Mouse (Mus musculus) MEL-GATA-1-ER (cell line): Measurements from ENCODE around the gene Mfsd11.
"Not testable (repeated sequence)": the region's sequence is repeated elsewhere in the genome, so short reads cannot be mapped to it uniquely, and the experiment has no call there.

Experiments
- DNase-seq: peaks from one replicate; pipeline ENCODE4 v3.0.0-alpha.2; 2012; ENCODE audit warnings: low read depth; ENCODE audit errors: extremely low read depth

Gene Mfsd11

DNA sequence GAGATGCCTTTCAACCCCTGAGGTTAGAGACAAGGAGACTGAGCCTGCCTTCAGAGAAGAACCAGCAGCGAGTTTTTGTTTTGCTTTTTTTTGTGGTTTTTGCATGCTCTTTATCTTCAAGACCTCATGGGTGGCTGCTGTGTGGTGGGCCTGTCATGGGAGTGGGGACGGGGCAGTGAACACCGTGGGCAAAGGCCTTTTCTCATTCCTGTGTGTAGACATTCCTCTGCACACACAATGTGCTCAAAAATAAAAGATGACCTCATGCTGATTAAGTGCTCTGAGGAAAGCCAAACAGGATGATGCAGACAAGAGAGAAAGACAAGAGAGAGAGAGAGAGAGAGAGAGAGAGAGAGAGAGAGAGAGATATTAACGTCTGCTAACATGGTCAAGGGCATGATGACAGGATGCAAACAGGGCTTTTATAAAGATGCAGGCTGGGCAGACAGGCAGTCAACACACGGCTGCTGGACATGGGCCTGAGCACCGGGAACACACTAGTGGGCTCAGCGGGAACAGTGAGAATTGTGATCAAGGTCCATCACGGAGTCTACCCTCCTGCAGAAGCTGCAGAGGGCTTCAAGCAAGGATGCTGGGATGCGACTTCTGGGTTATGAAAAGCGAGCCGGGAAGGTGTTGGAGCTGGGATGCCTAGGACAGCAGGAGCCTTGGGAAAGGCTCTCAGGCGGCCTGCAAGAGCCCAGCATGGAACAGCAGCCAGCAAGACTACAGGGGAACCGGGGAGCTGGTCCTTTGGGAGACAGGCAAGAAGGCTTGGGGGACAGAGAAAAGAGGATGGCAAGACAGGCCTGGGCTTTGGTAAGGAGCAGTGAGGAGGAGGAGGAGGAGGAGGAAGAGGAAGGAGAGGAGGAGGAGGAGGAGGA, 30.9 kb upstream of the Mfsd11 start:
- DNase-seq = no peak

DNA sequence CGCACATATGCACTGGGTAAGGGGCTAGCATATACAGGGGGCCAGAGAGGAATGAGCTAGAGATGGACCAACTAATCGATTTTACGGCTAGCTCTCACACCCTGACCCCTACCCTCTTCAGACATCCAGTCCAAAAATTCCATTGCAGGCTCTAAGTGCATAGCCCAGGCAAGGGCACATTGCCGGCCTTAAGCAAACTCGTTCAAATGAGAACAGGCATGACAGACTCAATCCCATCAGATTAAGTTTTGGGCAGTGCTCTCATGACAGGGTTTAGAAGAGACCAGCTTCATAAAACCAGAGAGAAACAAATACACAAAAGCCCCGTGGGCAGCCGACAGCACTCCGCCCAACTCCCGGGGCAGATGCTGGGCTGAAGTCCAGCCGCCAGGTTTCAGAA, 30.0 kb upstream of the Mfsd11 start:
- no peak for DNase-seq

DNA sequence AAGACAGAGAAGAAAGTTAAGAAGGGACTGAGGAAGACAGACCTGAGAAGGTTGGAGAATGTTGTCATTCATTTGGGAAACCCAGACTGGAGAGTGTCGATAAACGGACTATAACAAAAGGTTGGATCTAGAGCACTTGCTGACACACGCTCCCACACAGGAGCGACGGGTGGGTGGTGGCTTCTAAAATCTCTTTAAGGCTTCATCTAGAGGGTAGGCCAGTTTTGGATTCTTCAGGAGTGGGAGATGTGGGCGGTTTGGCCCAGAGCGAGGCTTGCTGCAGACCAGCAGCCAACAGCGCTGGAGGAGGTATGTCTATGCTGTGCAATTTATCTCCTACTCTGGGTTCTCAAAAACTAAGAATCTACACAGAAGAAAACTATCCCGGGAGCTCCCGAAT, 29.6 kb upstream of the Mfsd11 start:
- DNase-seq = no peak

DNA sequence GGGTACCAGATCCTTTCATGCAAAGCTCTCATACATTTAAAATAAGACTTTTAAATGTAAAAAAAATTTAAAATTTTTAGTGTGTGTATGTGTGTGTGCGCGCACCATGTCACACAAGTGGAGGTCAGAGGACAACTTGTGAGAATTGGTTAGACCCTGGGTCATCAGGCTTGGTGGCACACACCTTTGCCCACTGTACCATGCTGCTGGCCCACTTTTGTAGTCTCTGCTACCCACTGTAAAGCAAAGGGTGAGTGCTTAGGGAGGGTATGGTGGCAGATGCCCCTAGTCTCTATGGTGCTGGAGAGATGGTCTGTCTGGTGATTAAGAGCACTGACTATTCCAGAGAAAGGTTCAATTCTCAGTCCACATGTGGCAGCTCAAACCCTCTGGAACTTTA, 29.0 kb upstream of the Mfsd11 start:
- no peak for DNase-seq

DNA sequence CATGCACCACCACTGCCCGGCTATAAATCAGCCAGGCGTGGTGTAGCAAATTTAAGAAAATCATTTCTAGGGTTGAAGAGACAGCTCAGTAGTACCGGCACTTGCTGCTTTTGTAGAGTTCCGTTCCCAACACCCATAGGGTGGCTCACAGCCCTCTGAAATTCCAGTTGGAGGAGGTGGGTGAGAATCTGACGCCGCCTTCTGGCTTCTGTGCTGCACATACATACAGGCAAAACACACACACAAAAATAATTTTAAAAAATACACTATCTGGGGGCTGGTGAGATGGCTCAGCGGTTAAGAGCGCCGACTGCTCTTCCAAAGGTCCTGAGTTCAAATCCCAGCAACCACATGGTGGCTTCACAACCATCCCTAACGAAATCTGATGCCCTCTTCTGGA, 28.4 kb upstream of the Mfsd11 start:
- DNase-seq = not testable (repeated sequence)

DNA sequence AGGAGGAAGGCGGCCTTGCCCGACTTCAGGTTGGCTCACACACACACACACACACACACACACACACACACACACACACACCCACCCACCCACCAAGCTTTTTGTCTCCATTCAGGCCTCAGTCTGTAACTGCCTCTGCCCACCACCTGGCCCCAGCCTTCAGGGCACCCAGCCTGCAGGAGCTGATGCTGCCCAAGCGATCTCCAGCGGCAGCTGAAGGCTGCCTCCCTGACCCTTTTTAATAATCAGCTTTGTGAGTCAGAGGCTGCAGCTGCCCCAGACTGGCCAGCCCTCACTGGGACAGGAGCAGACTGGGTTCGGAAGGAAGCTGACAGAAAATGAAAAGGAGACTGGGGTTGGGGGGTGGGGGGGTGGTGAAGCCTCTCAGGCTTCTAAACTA, 27.0 kb upstream of the Mfsd11 start:
- DNase-seq = no peak

DNA sequence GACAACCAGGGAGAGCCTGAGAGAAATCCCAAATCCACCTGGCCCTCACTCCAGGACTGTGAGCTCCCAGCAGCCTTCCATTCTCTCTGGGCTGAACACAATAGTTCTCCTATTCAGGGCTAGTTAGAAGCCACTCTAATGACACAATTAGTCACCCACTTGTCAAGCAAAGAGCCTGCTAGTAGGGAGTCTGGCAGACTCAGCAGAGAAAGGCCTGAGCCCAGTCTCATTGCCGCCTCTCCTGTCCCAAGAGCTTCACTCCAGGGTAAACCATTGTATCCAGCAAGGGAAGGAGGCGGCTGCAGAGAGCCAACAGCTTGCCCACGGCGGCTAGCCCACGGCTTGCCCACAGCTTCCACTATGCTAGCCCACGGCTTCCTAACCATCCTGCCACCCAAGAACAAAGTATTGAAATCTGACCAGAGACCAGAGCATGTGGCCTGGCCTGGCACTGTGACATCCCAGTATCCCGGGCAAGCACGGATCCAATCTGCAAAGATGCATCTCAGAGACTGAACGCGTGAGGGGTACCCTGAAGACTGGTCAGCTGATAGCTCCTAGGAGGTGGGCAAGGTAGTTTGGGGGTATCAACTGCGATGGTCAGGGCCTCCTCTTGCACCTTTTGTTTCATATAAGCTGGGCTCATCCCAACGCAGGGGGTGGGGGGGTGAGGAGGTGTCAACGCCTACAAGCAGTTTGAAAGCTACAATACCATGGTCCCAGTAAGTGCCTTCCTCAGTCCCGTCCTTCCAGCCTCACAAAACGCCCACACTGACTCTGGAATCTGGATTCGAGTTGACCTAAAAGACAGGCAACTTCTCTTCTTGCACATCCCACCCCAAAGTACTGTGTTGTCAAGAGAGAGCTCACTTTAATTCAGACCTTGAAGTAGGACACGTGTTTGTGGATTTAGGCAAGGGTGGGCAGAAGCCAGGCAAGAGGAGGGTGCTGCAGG, 25.4 kb upstream of the Mfsd11 start:
- DNase-seq = no peak

DNA sequence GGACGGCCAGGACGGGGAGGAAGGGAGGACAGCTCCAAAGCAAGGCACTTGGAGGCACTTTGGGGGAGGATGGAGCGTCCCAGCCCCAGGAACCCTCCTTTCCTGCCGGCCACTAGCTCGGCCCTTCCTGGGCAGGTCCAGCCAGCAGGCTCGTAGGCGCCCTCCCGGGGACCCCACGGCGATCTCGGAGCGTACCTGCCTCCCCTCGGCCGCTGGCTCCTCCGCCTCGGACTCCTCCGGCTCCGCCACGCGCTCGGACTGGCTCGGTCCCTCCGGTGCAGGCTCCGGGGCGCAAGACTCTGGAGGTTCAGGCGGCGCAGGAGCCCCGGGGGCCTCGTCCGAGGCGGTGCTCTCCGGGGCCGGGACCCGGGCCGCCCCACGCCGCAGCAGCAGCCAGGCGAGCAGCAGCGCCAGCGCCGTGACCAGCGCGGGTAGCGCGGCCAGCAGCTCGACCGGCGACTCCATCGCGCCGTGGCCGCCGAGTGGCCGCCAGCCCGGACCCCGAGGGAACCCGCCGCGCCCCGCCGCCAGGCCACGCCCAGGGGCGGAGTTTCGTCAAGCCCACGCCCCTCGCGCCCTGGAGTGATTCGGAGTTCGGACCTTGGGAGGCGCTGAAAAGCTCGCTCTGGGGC, 24.6 kb upstream of the Mfsd11 start, which contains the start of gene Mxra7:
Gene Mxra7, minus strand, starts transcription at position 513 of the 632 bp plus-strand sequence.
- DNase-seq = no peak

DNA sequence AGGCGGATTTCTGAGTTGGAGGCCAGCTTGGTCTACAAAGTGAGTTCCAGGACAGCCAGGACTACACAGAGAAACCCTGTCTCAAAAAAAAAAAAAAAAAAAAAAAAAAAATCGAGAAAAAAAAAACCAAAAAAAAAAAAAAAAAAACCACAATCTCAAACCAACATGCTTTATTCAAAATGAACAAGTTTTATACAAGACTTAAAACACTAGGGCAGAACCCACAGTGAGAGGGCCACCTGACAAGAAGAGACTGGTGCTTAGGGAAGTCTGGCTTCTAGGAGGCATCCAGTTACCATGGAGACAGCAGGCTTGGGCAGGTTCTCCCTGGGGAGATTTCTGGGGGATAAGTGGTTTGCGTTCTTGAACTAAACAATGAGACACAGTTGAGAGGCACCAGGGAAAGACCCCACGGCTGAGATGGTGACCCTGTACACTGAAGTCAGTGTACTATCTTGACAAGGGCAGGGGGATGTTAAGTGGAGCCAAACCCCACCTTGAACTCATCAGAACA, 20.0 kb upstream of the Mfsd11 start:
- no peak for DNase-seq

DNA sequence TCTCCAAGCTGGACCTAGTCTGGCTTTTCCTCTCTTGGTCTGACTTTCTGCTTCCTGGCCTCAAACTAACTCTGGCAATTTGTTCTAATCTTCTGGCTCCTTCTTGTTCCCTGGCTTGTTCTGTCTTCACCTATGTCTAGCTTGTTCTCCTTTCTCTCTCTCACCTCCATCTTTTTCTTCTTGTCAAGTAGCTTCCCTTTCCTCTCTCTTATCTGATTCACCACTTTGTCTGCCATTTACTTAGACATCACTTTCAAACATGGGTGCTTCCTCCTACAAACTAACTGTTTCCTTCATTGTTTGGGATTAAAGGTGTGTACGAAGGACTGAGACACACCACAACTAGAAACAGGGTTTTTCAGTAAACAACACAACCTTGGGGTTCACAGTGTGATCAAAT, 17.3 kb upstream of the Mfsd11 start:
- no peak for DNase-seq

DNA sequence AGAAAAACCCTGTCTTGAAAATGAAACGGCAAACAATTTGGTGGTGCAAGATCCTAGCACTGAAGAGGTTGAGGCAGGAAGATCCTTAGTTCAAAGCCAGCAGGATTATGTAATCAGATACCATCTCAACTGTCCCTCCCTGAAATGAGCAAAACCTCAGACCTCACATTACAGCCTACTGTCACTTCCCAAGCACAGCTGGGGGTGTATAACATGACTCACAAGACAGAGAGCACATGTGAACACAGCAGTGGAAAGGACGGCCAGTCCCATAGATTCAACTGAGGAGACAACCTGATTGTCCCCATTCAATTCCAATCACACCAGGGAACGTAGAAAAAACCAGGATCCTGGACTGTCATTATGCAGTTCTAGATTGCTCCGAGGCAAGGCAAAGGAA, 16.0 kb upstream of the Mfsd11 start:
- no peak for DNase-seq

DNA sequence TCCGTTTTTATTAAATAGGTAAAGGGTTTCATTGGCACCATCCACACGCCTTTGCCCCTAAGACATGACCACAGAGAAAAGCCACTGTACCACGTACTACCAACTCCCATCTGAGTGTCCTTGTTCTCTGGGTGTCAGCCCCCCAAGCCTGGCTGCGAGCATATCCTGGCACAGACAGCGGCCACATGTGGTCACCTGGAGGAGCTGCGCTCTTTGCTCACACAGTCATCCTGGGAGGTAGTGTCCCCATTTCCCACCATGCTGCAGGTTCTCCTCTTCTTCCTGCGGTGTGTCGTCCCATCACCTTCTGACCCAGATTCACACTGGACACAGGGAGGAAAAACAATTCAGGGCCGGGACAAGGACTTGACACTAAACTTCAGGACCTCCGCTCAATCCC, 14.8 kb upstream of the Mfsd11 start:
- no peak for DNase-seq

DNA sequence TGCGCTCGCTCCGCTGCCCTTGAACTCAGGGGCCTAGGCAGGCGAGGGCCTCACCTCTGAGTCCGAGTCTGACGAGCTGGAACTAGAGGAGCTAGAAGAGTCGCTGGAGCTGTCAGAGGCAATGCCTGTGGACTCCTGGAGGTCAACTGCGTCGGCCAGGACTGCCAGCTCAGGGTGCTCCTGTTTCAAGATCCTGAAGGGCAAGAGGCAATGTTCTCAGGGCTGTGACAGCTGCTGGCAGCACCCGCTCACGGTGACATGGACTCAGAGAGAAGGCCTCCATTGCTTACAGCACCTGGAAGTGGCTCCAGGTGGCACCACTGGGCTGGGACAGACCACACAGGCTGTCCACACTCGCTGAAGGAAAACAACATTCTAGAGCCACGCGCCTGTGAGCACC, 13.3 kb upstream of the Mfsd11 start:
- DNase-seq = no peak

DNA sequence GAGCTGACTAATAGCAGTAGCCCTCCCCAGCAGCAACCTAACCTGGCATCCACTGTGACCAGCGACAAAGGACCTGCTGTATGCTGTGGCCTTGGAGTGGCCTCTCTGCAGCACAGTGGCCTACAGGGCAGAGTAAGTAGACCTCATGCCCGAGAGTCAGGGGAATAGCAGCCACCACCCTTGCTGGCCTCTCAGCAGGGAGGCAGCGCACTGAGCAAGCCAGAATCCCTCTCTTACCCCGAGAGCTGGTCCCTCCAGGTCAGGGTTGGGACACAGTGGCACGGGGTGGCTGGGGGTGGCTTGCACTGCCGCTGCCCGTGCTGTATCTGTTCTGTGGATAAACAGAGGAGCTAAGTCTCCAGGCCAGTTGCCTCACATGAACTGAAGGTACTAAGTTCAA, 12.6 kb upstream of the Mfsd11 start:
- DNase-seq = no peak

DNA sequence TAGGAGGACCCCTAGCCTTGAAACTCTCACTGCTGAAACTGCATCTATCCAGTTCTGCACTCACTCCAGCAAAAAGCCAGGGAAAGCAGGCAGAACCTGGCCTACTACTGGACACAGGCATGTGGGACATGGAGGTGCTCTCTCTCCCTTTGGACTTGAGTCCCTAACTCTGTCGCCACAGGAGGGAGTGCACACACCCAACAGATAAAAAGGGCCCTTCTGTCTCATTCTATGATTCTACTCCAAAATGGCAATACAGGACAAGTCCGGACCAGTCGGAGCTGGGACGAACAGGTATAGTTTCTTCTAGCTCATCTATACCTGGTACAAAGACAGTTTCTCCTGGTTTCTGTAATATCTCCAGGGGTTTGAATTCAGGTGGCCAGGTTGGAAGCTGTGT, 11.5 kb upstream of the Mfsd11 start:
- no peak for DNase-seq

DNA sequence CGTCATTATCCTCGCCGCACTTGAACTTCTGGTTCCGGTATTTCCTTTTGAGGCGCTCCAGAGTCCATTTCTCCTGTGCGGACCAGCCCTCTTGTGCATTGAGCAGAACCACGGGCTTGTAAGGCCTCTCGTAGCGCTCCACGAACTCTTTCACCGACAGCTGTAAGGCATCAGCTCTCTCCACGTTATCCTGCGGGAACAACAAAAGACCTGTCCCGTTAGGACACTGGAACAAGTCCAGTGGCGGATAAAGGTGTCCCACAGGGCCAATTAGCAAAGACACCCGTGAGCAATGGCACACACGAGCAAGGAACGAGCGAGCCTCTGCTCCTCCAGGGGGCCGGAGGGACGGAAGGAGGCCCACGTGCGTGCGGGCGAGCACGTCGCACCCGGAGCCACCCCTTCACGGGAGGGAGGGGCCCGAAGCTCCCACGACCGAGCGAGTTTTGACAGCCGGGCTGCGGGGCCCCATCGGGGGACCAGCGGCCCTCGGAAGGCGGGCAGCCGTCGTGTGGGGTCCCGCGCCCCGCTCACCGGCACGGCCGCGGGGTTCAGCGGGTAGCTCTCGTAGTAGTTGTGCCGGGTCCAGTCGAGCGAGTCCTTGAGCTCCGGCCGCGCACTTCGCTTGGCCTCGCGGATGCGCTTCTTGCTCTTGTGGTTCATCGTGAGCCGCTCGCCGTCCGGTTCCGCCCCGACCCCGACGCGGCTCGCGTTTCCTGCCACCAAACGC, 9.5 kb upstream of the Mfsd11 start:
- no peak for DNase-seq

DNA sequence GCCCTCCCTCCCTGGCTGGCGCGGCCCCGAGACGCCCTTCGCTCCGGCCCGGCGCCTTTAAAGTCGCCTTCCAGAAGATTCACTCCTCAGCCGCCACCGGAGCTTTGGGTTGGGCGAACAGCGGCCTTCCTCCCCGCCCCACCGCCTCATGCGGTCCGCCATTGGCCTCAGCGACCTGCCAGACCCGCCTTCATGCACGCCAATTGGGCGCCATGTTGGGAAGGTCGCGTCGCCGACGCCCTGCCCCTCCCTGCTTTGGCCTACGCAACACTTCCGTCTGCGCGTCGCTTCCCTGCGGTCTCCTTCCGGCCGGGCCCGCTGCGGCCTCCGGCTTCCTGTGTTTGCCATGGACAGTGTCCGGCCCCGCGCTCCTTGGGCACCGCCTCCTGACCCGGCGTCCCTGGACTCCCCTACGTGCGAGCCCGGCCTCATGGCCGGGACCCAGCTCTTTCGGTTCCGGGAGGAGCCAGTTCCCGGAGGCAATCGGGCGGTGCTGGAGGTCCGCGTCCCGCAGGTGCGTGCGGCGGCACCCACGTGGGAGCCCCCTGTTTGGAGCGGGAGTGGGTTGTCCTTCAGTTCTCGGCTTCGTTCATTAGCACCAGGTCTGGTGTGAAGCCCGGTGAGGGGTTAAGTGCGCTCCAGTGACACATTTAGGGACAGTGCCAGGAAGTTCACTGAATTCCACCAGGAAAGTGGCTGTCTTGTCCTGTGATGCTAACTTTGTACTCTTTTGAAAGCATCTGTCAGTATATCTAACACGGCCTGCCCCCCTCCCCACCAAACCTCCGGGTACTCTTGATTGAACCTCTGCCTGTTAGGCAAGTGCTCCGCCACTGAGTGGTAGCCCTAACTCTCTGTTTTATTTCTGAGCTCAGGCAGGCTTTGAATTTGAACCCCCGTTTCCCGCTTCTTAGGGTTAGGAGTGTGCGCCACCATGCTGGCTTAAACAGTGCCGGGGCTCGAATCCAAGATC, 8.7 kb upstream of the Mfsd11 start, which contains the start of the genes Mettl23 and Jmjd6:
Gene Mettl23, plus strand, starts transcription at position 18 of the 973 bp plus-strand sequence.
Gene Jmjd6, minus strand, starts transcription at position 189 of the 973 bp plus-strand sequence.
- DNase-seq = peak; percentile 90

DNA sequence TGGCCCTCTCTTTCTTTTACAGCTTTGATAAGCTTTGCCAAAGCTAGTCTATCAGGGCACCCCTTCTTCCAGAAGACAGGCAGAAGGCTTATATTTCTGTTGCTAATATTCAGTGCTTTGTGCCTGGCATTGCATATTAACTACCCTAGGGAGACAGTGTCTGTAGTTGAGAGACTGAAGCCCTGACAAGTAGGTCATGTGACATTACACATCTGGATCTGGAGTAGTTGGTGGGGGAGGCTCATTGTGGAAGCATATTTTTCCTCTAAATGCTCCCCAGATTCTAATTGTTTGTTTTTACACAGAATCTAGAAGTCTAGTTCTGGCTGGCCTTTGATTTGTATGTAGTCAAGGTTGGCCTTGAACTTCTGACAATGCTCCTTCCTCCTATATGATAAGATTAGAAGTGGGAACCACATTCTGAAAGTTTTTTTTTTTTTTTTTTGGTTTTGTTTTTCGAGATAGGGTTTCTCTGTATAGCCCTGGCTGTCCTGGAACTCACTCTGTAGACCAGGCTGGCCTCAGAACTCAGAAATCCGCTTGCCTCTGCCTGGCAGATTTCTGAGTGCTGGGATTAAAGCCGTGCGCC, 5.6 kb upstream of the Mfsd11 start:
- no peak for DNase-seq
